Mouse (Mus musculus) midbrain, postnatal 0 days (tissue): Measurements from ENCODE around the gene Cox6b2. TPM values are rescaled to one million over a fixed set of nuclear protein-coding genes. Genes with fewer than 3 reads are reported as not detected.

Experiments
- ATAC-seq: fragments of 200-750 bp; cut with Nextera tagmentation; 2 replicates; pipeline ENCODE4 v1.8.0; 2017; ENCODE audit warnings: moderate number of reproducible peaks, mild to moderate bottlenecking, moderate TSS enrichment, moderate library complexity; ENCODE audit not compliant: low FRiP score
- DNase-seq: peaks from one replicate; pipeline ENCODE4 v3.0.0-alpha.2; 2015; ENCODE audit warnings: low spot score
- H3K27ac ChIP-seq: fragments of 300-500 bp; sonication (generic); 2 replicates; pipeline ENCODE4 v1.5.1; 2014; ENCODE audit warnings: low read depth, mild to moderate bottlenecking, low read length, mixed read lengths
- H3K27me3 ChIP-seq: fragments of 300-500 bp; sonication (generic); 2 replicates; pipeline ENCODE4 v1.6.1; 2014; ENCODE audit warnings: low read length, control low read depth, mixed read lengths; ENCODE audit not compliant: insufficient read depth
- H3K36me3 ChIP-seq: fragments of 300-500 bp; sonication (generic); 2 replicates; pipeline ENCODE4 v1.6.1; 2014; ENCODE audit warnings: low read length, control low read depth, mixed read lengths; ENCODE audit not compliant: insufficient read depth
- H3K4me1 ChIP-seq: fragments of 300-500 bp; sonication (generic); 2 replicates; pipeline ENCODE4 v1.6.1; 2014; ENCODE audit warnings: mild to moderate bottlenecking, control low read depth, antibody characterized with exemption, low read length, mixed read lengths; ENCODE audit not compliant: insufficient read depth
- H3K4me2 ChIP-seq: fragments of 300-500 bp; sonication (generic); 2 replicates; pipeline ENCODE4 v1.6.1; 2014; ENCODE audit warnings: low read depth, mild to moderate bottlenecking, low read length, mixed read lengths; ENCODE audit not compliant: poor library complexity, severe bottlenecking
- H3K4me3 ChIP-seq: fragments of 300-500 bp; sonication (generic); 2 replicates; pipeline ENCODE4 v1.5.1; 2014; ENCODE audit warnings: low read depth, mild to moderate bottlenecking, low read length, moderate library complexity
- H3K9ac ChIP-seq: fragments of 300-500 bp; sonication (generic); replicated peaks from 2 replicates; pipeline ENCODE4 v1.6.1; 2014; ENCODE audit warnings: mild to moderate bottlenecking, low read length, moderate library complexity, mixed read lengths; ENCODE audit not compliant: poor library complexity, severe bottlenecking
- H3K9me3 ChIP-seq: fragments of 300-500 bp; sonication (generic); 2 replicates; pipeline ENCODE4 v1.6.1; 2016; ENCODE audit warnings: low read length, control low read depth
- CTCF ChIP-seq: IDR thresholded peaks from 2 replicates; pipeline ENCODE4 v1.5.1; 2016; ENCODE audit warnings: antibody characterized with exemption, mild to moderate bottlenecking
- WGBS: fragments of 180-500 bp; shearing (Covaris S2); extraction: QIAGEN DNeasy Blood & Tissue Kit; methylation state at CpG from one replicate; pipeline ENCODE4 v1.1.7; 2014; 5-methylcytosine and 5-hydroxymethylcytosine counted together
- polyA plus RNA-seq: library from polyadenylated mRNA; unstranded; fragments of >200 nt; fragmentation: Nextera tagmentation; extraction: Ambion mirVana; gene quantifications from 2 replicates; pipeline ENCODE4 v1.2.1, GENCODE M21; 2015
- total RNA-seq: library from RNA; depleted of rRNA; stranded (reverse); fragments of >200 nt; gene quantifications from 2 replicates; pipeline ENCODE4 v1.2.3, GENCODE M21; 2014; rRNA removed

Cox6b2 gene
- total and polyA plus RNA-seq, 2 experiments from 2014 or later = 12.1 to 33.6 TPM

GRCm38 (mm10) chr7:4716955-4717354 lies 35.9 kb downstream of the Cox6b2 start:
- no peak for ATAC-seq
- WGBS = 73% methylated on average over 6 of the region's 6 CpGs

GRCm38 (mm10) chr7:4712594-4712993 lies 40.3 kb downstream of the Cox6b2 start:
- Histone ChIP-seq H3K9me3 (no peaks in the 10 kb centered on the region), H3K4me3 (no peak overlapping the region), H3K9ac (no peak overlapping the region), H3K27ac (no peak overlapping the region), H3K27me3 (no peaks in the 10 kb centered on the region), H3K36me3 (peaks cover 83% of the 10 kb centered on the region), H3K4me2 (no peak overlapping the region), H3K4me1 (no peaks in the 10 kb centered on the region)
- ATAC-seq = no peak
- peak; percentile 41 for TF ChIP-seq CTCF
- no peak for DNase-seq
- WGBS = 85% methylated on average over 3 of the region's 3 CpGs

More at GRCm38 (mm10) chr7:4716955-4717354, 35.9 kb downstream of the Cox6b2 start:
- Histone ChIP-seq H3K36me3 (peaks cover 47% of the 10 kb centered on the region), H3K9ac (no peak overlapping the region), H3K4me2 (no peak overlapping the region), H3K4me3 (no peak overlapping the region), H3K27ac (no peak overlapping the region), H3K9me3 (no peaks in the 10 kb centered on the region), H3K27me3 (no peaks in the 10 kb centered on the region), H3K4me1 (no peaks in the 10 kb centered on the region)
- no peak for TF ChIP-seq CTCF
- DNase-seq = no peak

- ATAC-seq = 0 out of 2 replicates have a peak, but pooled peaks have one; percentile 20
Measured at GRCm38 (mm10) chr7:4705098-4705497, 47.8 kb downstream of the Cox6b2 start.

GRCm38 (mm10) chr7:4703195-4703594 lies 49.7 kb downstream of the Cox6b2 start:
- H3K36me3 ChIP-seq = peaks cover 69% of the 10 kb centered on the region
- H3K27ac ChIP-seq = no peak overlapping the region
- no peaks in the 10 kb centered on the region for H3K27me3 ChIP-seq
- H3K4me2 ChIP-seq = no peak overlapping the region
- ATAC-seq (peak; percentile 14; the same call in 1 of the 2 replicates), DNase-seq (no peak)
- H3K9ac ChIP-seq = no peak overlapping the region
- no peak overlapping the region for H3K4me3 ChIP-seq
- no peaks in the 10 kb centered on the region for H3K4me1 ChIP-seq
- TF ChIP-seq CTCF = 0 out of 2 replicates have a peak, but pooled peaks have one; percentile 3
- WGBS = 96% methylated on average over 7 of the region's 7 CpGs
- H3K9me3 ChIP-seq = no peaks in the 10 kb centered on the region

More at GRCm38 (mm10) chr7:4705098-4705497, 47.8 kb downstream of the Cox6b2 start:
- H3K9ac ChIP-seq = no peak overlapping the region
- 34% methylated on average over 18 of the region's 18 CpGs for WGBS
- no peak overlapping the region for H3K4me3 ChIP-seq
- peak; percentile 75 for TF ChIP-seq CTCF
- H3K27me3 ChIP-seq = no peaks in the 10 kb centered on the region
- no peaks in the 10 kb centered on the region for H3K9me3 ChIP-seq
- H3K4me1 ChIP-seq = no peaks in the 10 kb centered on the region
- no peak overlapping the region for H3K27ac ChIP-seq
- peaks cover 67% of the 10 kb centered on the region for H3K36me3 ChIP-seq
- DNase-seq = peak; percentile 61
- no peak overlapping the region for H3K4me2 ChIP-seq

- peaks cover 66% of the 10 kb centered on the region for H3K36me3 ChIP-seq
- H3K4me1 ChIP-seq = no peaks in the 10 kb centered on the region
- ATAC-seq = no peak
- TF ChIP-seq CTCF = no peak
- no peak overlapping the region for H3K4me2 ChIP-seq
- H3K27me3 ChIP-seq = no peaks in the 10 kb centered on the region
- H3K9ac ChIP-seq = peak overlapping the region; percentile 19; the same call in 1 of the 2 replicates
- no peak overlapping the region for H3K27ac ChIP-seq
- H3K4me3 ChIP-seq = no peak overlapping the region
- DNase-seq = no peak
- H3K9me3 ChIP-seq = no peaks in the 10 kb centered on the region
- 42% methylated on average over 8 of the region's 8 CpGs for WGBS
Measured at GRCm38 (mm10) chr7:4702334-4702733, 50.6 kb downstream of the Cox6b2 start.

Other genes starting within 250 kb of the Cox6b2 start
- 2.9 and 4.2 TPM in 2 replicates for gene Tnnt1, start 236.7 kb downstream of the Cox6b2 start, total RNA-seq
- gene Tnnt1, start 236.7 kb downstream of the Cox6b2 start, polyA plus RNA-seq = 3.3 and 4.1 TPM in 2 replicates
- 4.1 TPM in 1 of 2 replicates, not detected in the other for gene Tnni3, start 228.9 kb downstream of the Cox6b2 start, total RNA-seq
- 1.4 and 1.7 TPM in 2 replicates for gene Tnni3, start 228.9 kb downstream of the Cox6b2 start, polyA plus RNA-seq
- 0.80 and 2.4 TPM in 2 replicates for gene Dnaaf3, start 220.6 kb downstream of the Cox6b2 start, total RNA-seq
- gene Dnaaf3, start 220.6 kb downstream of the Cox6b2 start, polyA plus RNA-seq = 1.3 and 1.7 TPM in 2 replicates
- gene Syt5, start 205.6 kb downstream of the Cox6b2 start, total RNA-seq = 84.7 and 147 TPM in 2 replicates
- gene Syt5, start 205.6 kb downstream of the Cox6b2 start, polyA plus RNA-seq = 184 and 194 TPM in 2 replicates
- gene Ptprh, start 149.1 kb downstream of the Cox6b2 start, total RNA-seq = 2.4 and 3.6 TPM in 2 replicates
- gene Ptprh, start 149.1 kb downstream of the Cox6b2 start, polyA plus RNA-seq = 1.1 and 1.3 TPM in 2 replicates
- gene Tmem86b, start 121.7 kb downstream of the Cox6b2 start, total RNA-seq = 12.4 and 17.4 TPM in 2 replicates
- 0.76 and 1.00 TPM in 2 replicates for gene Tmem86b, start 121.7 kb downstream of the Cox6b2 start, polyA plus RNA-seq
- gene Ppp6r1, start 94.1 kb downstream of the Cox6b2 start, total RNA-seq = 103 and 131 TPM in 2 replicates
- 7.7 and 10.1 TPM in 2 replicates for gene Ppp6r1, start 94.1 kb downstream of the Cox6b2 start, polyA plus RNA-seq
- 247 TPM in 2 replicates for gene Hspbp1, start 68.0 kb downstream of the Cox6b2 start, total RNA-seq
- gene Hspbp1, start 68.0 kb downstream of the Cox6b2 start, polyA plus RNA-seq = 193 and 199 TPM in 2 replicates
- gene Brsk1, start 62.5 kb downstream of the Cox6b2 start, total RNA-seq = 202 and 226 TPM in 2 replicates
- gene Brsk1, start 62.5 kb downstream of the Cox6b2 start, polyA plus RNA-seq = 6.9 and 7.2 TPM in 2 replicates
- gene Tmem150b, start 27.8 kb downstream of the Cox6b2 start, total RNA-seq = not detected in 2 replicates
- 0.23 TPM in 1 of 2 replicates, not detected in the other for gene Tmem150b, start 27.8 kb downstream of the Cox6b2 start, polyA plus RNA-seq
- 38.9 and 48.8 TPM in 2 replicates for gene Kmt5c, start 13.0 kb downstream of the Cox6b2 start, total RNA-seq
- gene Kmt5c, start 13.0 kb downstream of the Cox6b2 start, polyA plus RNA-seq = 33.1 and 35.7 TPM in 2 replicates
- not detected in 2 replicates for gene Fam71e2, start 18.2 kb upstream of the Cox6b2 start, total RNA-seq
- not detected in 2 replicates for gene Fam71e2, start 18.2 kb upstream of the Cox6b2 start, polyA plus RNA-seq
- gene Il11, start 29.8 kb upstream of the Cox6b2 start, total RNA-seq = 1.4 and 2.0 TPM in 2 replicates
- 1.7 and 2.5 TPM in 2 replicates for gene Il11, start 29.8 kb upstream of the Cox6b2 start, polyA plus RNA-seq
- gene Tmem190, start 29.8 kb upstream of the Cox6b2 start, total RNA-seq = not detected in 2 replicates
- 0.39 and 0.48 TPM in 2 replicates for gene Tmem190, start 29.8 kb upstream of the Cox6b2 start, polyA plus RNA-seq
- gene Tmem238, start 36.6 kb upstream of the Cox6b2 start, total RNA-seq = 14.6 and 16.6 TPM in 2 replicates
- 16.0 and 18.2 TPM in 2 replicates for gene Tmem238, start 36.6 kb upstream of the Cox6b2 start, polyA plus RNA-seq
- 131 and 177 TPM in 2 replicates for gene Rpl28, start 39.8 kb upstream of the Cox6b2 start, total RNA-seq
- gene Rpl28, start 39.8 kb upstream of the Cox6b2 start, polyA plus RNA-seq = 289 TPM in 2 replicates
- 264 and 276 TPM in 2 replicates for gene Ube2s, start 59.5 kb upstream of the Cox6b2 start, total RNA-seq
- 207 and 210 TPM in 2 replicates for gene Ube2s, start 59.5 kb upstream of the Cox6b2 start, polyA plus RNA-seq
- 51.4 and 68.5 TPM in 2 replicates for gene Shisa7, start 91.6 kb upstream of the Cox6b2 start, total RNA-seq
- gene Shisa7, start 91.6 kb upstream of the Cox6b2 start, polyA plus RNA-seq = 9.3 and 10.1 TPM in 2 replicates
- 1.0 and 2.0 TPM in 2 replicates for gene Isoc2b, start 117.2 kb upstream of the Cox6b2 start, total RNA-seq
- 3.7 and 5.8 TPM in 2 replicates for gene Isoc2b, start 117.2 kb upstream of the Cox6b2 start, polyA plus RNA-seq
- gene Isoc2a, start 124.1 kb upstream of the Cox6b2 start, total RNA-seq = 5.8 and 7.7 TPM in 2 replicates
- 0.38 and 0.52 TPM in 2 replicates for gene Isoc2a, start 124.1 kb upstream of the Cox6b2 start, polyA plus RNA-seq
- 0.57 TPM in 1 of 2 replicates, not detected in the other for gene Gm36210, start 153.4 kb upstream of the Cox6b2 start, total RNA-seq
- gene Gm36210, start 153.4 kb upstream of the Cox6b2 start, polyA plus RNA-seq = 0.32 and 0.43 TPM in 2 replicates
- 10.6 and 12.3 TPM in 2 replicates for gene Zfp628, start 162.1 kb upstream of the Cox6b2 start, total RNA-seq
- 5.1 and 5.6 TPM in 2 replicates for gene Zfp628, start 162.1 kb upstream of the Cox6b2 start, polyA plus RNA-seq
- 44.8 and 49.7 TPM in 2 replicates for gene Nat14, start 168.9 kb upstream of the Cox6b2 start, total RNA-seq
- 33.2 and 35.9 TPM in 2 replicates for gene Nat14, start 168.9 kb upstream of the Cox6b2 start, polyA plus RNA-seq
- 1.9 and 3.4 TPM in 2 replicates for gene Ssc5d, start 172.7 kb upstream of the Cox6b2 start, total RNA-seq
- 1.2 and 1.6 TPM in 2 replicates for gene Ssc5d, start 172.7 kb upstream of the Cox6b2 start, polyA plus RNA-seq
- gene Sbk2, start 211.3 kb upstream of the Cox6b2 start, total RNA-seq = 0.49 TPM in 1 of 2 replicates, not detected in the other
- gene Sbk2, start 211.3 kb upstream of the Cox6b2 start, polyA plus RNA-seq = 0.20 TPM in 1 of 2 replicates, not detected in the other
- gene Sbk3, start 218.1 kb upstream of the Cox6b2 start, total RNA-seq = 0.49 and 1.8 TPM in 2 replicates
- gene Sbk3, start 218.1 kb upstream of the Cox6b2 start, polyA plus RNA-seq = 0.45 and 0.46 TPM in 2 replicates
- gene Zfp579, start 243.1 kb upstream of the Cox6b2 start, total RNA-seq = 53.2 and 54.3 TPM in 2 replicates
- 43.1 and 43.3 TPM in 2 replicates for gene Zfp579, start 243.1 kb upstream of the Cox6b2 start, polyA plus RNA-seq